Mouse (Mus musculus) liver, embryonic 14.5 days (tissue): ENCODE measurements around the gene Tenm2.

Experiments
- CTCF ChIP-seq: IDR thresholded peaks from 2 replicates; pipeline ENCODE4 v1.5.1; 2016; ENCODE audit warnings: antibody characterized with exemption, low read depth, control low read depth
- EP300 ChIP-seq: IDR thresholded peaks from 2 replicates; pipeline ENCODE4 v1.6.1; 2016; ENCODE audit warnings: antibody characterized with exemption, low read depth

GRCm38 (mm10) chr11:36305348-36305950 is 930.3 kb downstream of the Tenm2 start:
- TF ChIP-seq CTCF (no peak), EP300 (no peak)
